Mouse (Mus musculus): ENCODE results near the gene Tm9sf1. TPM values are rescaled to one million over a fixed set of nuclear protein-coding genes. Genes with fewer than 3 reads are reported as not detected.

Gene Tm9sf1
- total and polyA plus RNA-seq, 3 experiments = 76.7 to 151 (median 86.1) TPM

GRCm38 (mm10) chr14:55634874-55635522 is 8.6 kb downstream of the Tm9sf1 start:
- peak; percentile 71 for DNase-seq

GRCm38 (mm10) chr14:55629312-55629711 is 14.3 kb downstream of the Tm9sf1 start:
- DNase-seq = peak; percentile 56

- no peak for DNase-seq
Measured at GRCm38 (mm10) chr14:55628077-55628827, 15.4 kb downstream of the Tm9sf1 start.

- no peak for DNase-seq
Measured at GRCm38 (mm10) chr14:55618486-55619195, 25.0 kb downstream of the Tm9sf1 start.

GRCm38 (mm10) chr14:55617822-55618221 is 25.8 kb downstream of the Tm9sf1 start, which contains the start of gene Rec8:
Gene Rec8, plus strand, starts transcription at chr14:55618037.
- DNase-seq = peak; percentile 45

- no peak for DNase-seq
Measured at GRCm38 (mm10) chr14:55616844-55617243, 26.8 kb downstream of the Tm9sf1 start.

GRCm38 (mm10) chr14:55615876-55616275 is 27.7 kb downstream of the Tm9sf1 start:
- DNase-seq = no peak

GRCm38 (mm10) chr14:55614565-55615178 is 28.9 kb downstream of the Tm9sf1 start:
- DNase-seq = no peak

GRCm38 (mm10) chr14:55613346-55613745 is 30.3 kb downstream of the Tm9sf1 start:
- DNase-seq = no peak

- no peak for DNase-seq
Measured at GRCm38 (mm10) chr14:55608339-55608738, 35.3 kb downstream of the Tm9sf1 start.

GRCm38 (mm10) chr14:55605743-55606459 is 37.7 kb downstream of the Tm9sf1 start:
- DNase-seq = no peak

- no peak for DNase-seq
Measured at GRCm38 (mm10) chr14:55604823-55605222, 38.8 kb downstream of the Tm9sf1 start.

- DNase-seq = peak; percentile 96
Measured at GRCm38 (mm10) chr14:55603633-55604576, 39.7 kb downstream of the Tm9sf1 start.

- no peak for DNase-seq
Measured at GRCm38 (mm10) chr14:55603271-55603632, 40.4 kb downstream of the Tm9sf1 start, which contains the start of gene Irf9. Gene Irf9, plus strand, starts transcription at chr14:55603571.

GRCm38 (mm10) chr14:55598521-55599390 is 44.9 kb downstream of the Tm9sf1 start:
- DNase-seq = no peak

GRCm38 (mm10) chr14:55596036-55596690 is 47.4 kb downstream of the Tm9sf1 start:
- DNase-seq = no peak

- no peak for DNase-seq
Measured at GRCm38 (mm10) chr14:55592226-55592625, 51.4 kb downstream of the Tm9sf1 start.

- peak; percentile 98 for DNase-seq
Measured at GRCm38 (mm10) chr14:55591331-55591891, 52.2 kb downstream of the Tm9sf1 start, which contains the start of gene Rnf31. Gene Rnf31, plus strand, starts transcription at chr14:55591708.
